Mouse (Mus musculus): ENCODE results near the gene Zp3.

- TF ChIP-seq CTCF (IDR thresholded peaks at IDR 0.05; ENCODE audit: borderline replicate concordance, insufficient read depth, low read length): no peak
- TF ChIP-seq POLR2A (IDR thresholded peaks at IDR 0.05; ENCODE audit: low read depth, low read length): no peak
These were observed 55.0 kb downstream of the Zp3 start for GRCm38 (mm10) chr5:136034868-136035267.
